Mouse (Mus musculus) pancreas, adult 10 weeks (tissue): ENCODE measurements around the gene Vmn2r124. TPM values are rescaled to one million over a fixed set of nuclear protein-coding genes. Genes with fewer than 3 reads are reported as not detected.

Experiments used
- polyA plus RNA-seq: library from polyadenylated mRNA; stranded (reverse); fragments of 350-450 nt; fragmentation: Illumina TruSeq; extraction: RNeasy Lipid Tissue Mini Kit (QIAGEN cat#74804); gene quantifications from one replicate; pipeline ENCODE4 v1.2.3, GENCODE M21; 2015; ENCODE audit warnings: low read depth, low replicate concordance; ENCODE audit not compliant: insufficient read depth

The Vmn2r124 gene
- not detected for polyA plus RNA-seq

DNA sequence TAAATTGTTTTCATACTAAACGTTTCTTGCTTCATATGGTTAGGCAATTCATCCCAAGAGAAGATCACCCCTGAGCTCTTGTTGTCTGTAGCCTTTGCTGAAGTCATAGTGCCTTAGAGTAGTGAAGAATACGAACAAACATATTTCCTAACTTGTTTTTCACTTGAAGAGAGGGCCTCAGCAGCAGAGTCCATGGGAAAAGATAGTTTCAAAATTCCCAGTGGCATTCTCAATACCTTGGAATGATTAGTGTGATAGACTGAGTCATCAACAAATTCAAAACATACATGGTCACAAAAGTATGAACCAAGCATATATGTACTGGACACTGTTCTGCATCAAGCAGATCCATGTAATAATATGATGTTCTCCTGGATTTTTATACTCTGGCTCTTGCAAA, at the start of gene Vmn2r124:
TSS of gene Vmn2r124 (plus strand) at position 301 of the 400 bp plus-strand sequence.

DNA sequence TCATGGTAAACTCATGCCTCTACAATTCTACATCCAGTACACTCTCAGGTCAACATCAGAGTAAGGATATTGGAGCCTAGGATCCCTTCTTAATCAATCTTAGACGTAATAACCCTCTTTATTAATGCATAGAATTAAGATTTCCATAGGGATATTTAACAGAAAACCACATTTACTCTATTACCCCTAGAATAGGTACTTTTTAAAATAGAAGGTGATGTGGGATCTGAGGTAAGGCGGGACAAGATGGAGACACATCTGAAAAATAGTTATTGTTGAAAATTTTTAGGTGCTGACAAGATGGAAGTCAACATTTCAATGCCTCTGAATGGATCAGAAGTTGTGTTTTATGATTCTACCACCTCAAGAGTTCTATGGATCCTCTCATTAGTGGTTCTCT, 27.8 kb upstream of the Vmn2r124 start, which contains the start of gene Fpr-rs4:
TSS of gene Fpr-rs4 (plus strand) at position 301 of the 400 bp plus-strand sequence.

DNA sequence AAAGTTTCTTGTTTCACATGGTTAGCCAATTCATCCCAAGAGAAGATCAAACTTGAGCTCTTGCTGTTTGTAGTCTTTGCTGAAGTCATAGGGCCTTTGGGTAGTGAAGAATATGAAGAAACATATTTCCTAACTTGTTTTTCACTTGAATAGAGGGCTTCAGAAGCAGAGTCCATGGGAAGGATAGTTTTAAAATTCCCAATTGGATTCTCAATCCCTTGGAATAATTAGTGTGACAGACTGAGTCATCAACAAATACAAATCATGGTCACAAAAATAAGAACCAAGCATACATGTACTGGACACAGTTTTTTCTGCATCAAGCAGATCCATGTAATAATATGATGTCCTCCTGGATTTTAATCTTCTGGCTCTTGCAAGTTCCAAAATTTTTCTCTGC, 35.5 kb downstream of the Vmn2r124 start, which contains the start of gene Vmn2r91:
TSS of gene Vmn2r91 (plus strand) at position 301 of the 400 bp plus-strand sequence.

Other genes starting within 250 kb of the Vmn2r124 start
- 21.4 TPM for gene Spaca6, start 222.3 kb upstream of the Vmn2r124 start, polyA plus RNA-seq
- gene Has1, start 194.2 kb upstream of the Vmn2r124 start, polyA plus RNA-seq: 1.0 TPM
- not detected for gene Fpr1, start 165.5 kb upstream of the Vmn2r124 start, polyA plus RNA-seq
- not detected for gene Fpr2, start 161.6 kb upstream of the Vmn2r124 start, polyA plus RNA-seq
- not detected for gene Fpr3, start 161.6 kb upstream of the Vmn2r124 start, polyA plus RNA-seq
- gene Fpr-rs4, start 27.7 kb upstream of the Vmn2r124 start, polyA plus RNA-seq: not detected
- gene Vmn2r91, start 35.6 kb downstream of the Vmn2r124 start, polyA plus RNA-seq: not detected
- not detected for gene Vmn2r92, start 102.5 kb downstream of the Vmn2r124 start, polyA plus RNA-seq
- not detected for gene Vmn2r94, start 228.3 kb downstream of the Vmn2r124 start, polyA plus RNA-seq
- not detected for gene Vmn2r93, start 248.7 kb downstream of the Vmn2r124 start, polyA plus RNA-seq